Mouse (Mus musculus) forebrain, embryonic 15.5 days (tissue): ENCODE results near the gene Slc26a8. TPM values are rescaled to one million over a fixed set of nuclear protein-coding genes. Genes with fewer than 3 reads are reported as not detected.

ENCODE experiments used
- ATAC-seq: fragments of 200-750 bp; cut with Nextera tagmentation; replicated peaks from 2 replicates; pipeline ENCODE4 v1.8.0; 2017; ENCODE audit warnings: mild to moderate bottlenecking, moderate TSS enrichment, moderate library complexity
- H3K27ac ChIP-seq: fragments of 300-500 bp; sonication (generic); replicated peaks from 2 replicates; pipeline ENCODE4 v1.5.1; 2015; ENCODE audit warnings: mild to moderate bottlenecking, inconsistent platforms
- H3K27me3 ChIP-seq: fragments of 300-500 bp; sonication (generic); 2 replicates; pipeline ENCODE4 v1.6.1; 2015; ENCODE audit warnings: inconsistent platforms
- H3K36me3 ChIP-seq: fragments of 300-500 bp; sonication (generic); 2 replicates; pipeline ENCODE4 v1.6.1; 2015; ENCODE audit warnings: mild to moderate bottlenecking, inconsistent platforms
- H3K4me1 ChIP-seq: fragments of 300-500 bp; sonication (generic); 2 replicates; pipeline ENCODE4 v1.6.1; 2015; ENCODE audit warnings: inconsistent platforms
- H3K4me2 ChIP-seq: fragments of 300-500 bp; sonication (generic); replicated peaks from 2 replicates; pipeline ENCODE4 v1.6.1; 2015; ENCODE audit warnings: mild to moderate bottlenecking, inconsistent platforms
- H3K4me3 ChIP-seq: fragments of 300-500 bp; sonication (generic); 2 replicates; pipeline ENCODE4 v1.5.1; 2015; ENCODE audit warnings: mild to moderate bottlenecking, inconsistent platforms
- H3K9ac ChIP-seq: fragments of 300-500 bp; sonication (generic); replicated peaks from 2 replicates; pipeline ENCODE4 v1.6.1; 2015; ENCODE audit warnings: mild to moderate bottlenecking, inconsistent platforms
- H3K9me3 ChIP-seq: fragments of 300-500 bp; sonication (generic); 2 replicates; pipeline ENCODE4 v1.6.1; 2016; ENCODE audit warnings: inconsistent platforms
- WGBS: fragments of 180-500 bp; shearing (Covaris S2); methylation state at CpG from one replicate; pipeline ENCODE4 v1.1.7; 2015; ENCODE audit warnings: mixed read lengths; 5-methylcytosine and 5-hydroxymethylcytosine counted together
- polyA plus RNA-seq: library from polyadenylated mRNA; unstranded; fragments of >200 nt; fragmentation: Nextera tagmentation; extraction: Ambion mirVana; gene quantifications from 2 replicates; pipeline ENCODE4 v1.2.1, GENCODE M21; 2015

Slc26a8 gene
- polyA plus RNA-seq, 1 experiment from 2014 or later = 1.7 TPM

- no peak overlapping the region for H3K27ac ChIP-seq
- H3K4me2 ChIP-seq = no peak overlapping the region
- 88% methylated on average over 2 of the region's 2 CpGs for WGBS
- no peak overlapping the region for H3K4me3 ChIP-seq
- no peak for ATAC-seq
- no peaks in the 10 kb centered on the region for H3K9me3 ChIP-seq
- H3K36me3 ChIP-seq = peaks cover 16% of the 10 kb centered on the region
- H3K4me1 ChIP-seq = peaks cover 5% of the 10 kb centered on the region; the same call in 1 of the 2 replicates
- H3K27me3 ChIP-seq = no peaks in the 10 kb centered on the region
- H3K9ac ChIP-seq = no peak overlapping the region
Observed at GRCm38 (mm10) chr17:28612603-28613002, 77.4 kb downstream of the Slc26a8 start.

DNA sequence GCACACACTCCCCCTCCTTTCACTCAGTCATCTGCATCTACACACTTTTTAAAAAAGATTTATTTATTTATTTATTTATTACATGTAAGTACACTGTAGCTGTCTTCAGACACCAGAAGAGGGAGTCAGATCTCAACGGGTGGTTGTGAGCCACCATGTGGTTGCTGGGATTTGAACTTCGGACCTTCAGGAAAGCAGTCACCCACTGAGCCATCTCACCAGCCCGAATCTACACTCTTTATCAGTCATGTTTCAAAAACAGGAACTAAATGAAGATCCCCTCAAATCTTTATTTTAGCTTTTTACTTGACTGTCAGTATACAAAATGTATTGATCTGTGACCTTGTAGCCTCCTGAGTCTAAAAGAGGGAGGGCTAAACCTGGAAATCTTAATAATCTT is 80.5 kb downstream of the Slc26a8 start:
- Histone ChIP-seq H3K4me2 (no peak overlapping the region), H3K4me3 (no peak overlapping the region), H3K27ac (no peak overlapping the region), H3K36me3 (peaks cover 38% of the 10 kb centered on the region), H3K9ac (no peak overlapping the region), H3K4me1 (no peaks in the 10 kb centered on the region), H3K27me3 (no peaks in the 10 kb centered on the region), H3K9me3 (no peaks in the 10 kb centered on the region)
- no peak for ATAC-seq
- 90% methylated on average over 3 of the region's 3 CpGs for WGBS

DNA sequence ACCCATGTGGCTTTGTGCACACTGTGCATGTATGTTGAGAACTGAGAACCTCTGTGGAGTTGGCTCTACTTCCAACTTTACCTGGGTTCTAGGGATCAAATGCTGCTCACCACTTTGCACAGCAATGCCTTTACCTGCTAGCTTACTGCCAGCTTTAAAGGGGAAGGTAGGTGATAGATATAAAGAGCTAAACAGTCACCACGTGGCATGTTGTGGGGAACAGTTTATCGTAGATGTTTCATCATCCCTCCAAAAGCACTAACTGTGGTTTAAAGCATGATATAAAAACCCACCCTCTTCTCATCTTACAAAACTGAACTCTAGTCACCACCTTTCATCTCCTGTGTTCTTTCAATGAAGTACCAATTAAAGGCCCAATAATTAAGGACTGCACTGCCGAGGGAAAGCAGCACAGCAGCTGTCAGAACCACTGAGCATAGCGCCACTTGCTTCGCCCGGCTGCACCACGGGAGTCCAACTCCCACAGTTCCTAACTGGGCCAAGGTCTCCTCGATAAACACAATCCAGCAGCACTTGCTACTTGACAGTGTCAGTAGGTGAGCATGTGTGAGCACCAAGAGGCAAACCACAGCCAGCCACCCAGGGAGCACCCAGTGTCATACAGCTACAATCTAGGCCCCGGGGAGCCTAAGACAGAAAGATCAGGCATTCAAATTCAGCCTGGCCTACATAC is 88.3 kb downstream of the Slc26a8 start:
- no peak for ATAC-seq
- H3K9me3 ChIP-seq = no peaks in the 10 kb centered on the region
- no peak overlapping the region for H3K4me2 ChIP-seq
- peaks cover 91% of the 10 kb centered on the region for H3K36me3 ChIP-seq
- no peaks in the 10 kb centered on the region for H3K27me3 ChIP-seq
- no peak overlapping the region for H3K4me3 ChIP-seq
- no peaks in the 10 kb centered on the region for H3K4me1 ChIP-seq
- H3K27ac ChIP-seq = no peak overlapping the region
- 64% methylated on average over 9 of the region's 9 CpGs for WGBS
- H3K9ac ChIP-seq = no peak overlapping the region

- Histone ChIP-seq H3K9ac (no peak overlapping the region), H3K9me3 (no peaks in the 10 kb centered on the region), H3K4me2 (no peak overlapping the region), H3K36me3 (peaks cover 91% of the 10 kb centered on the region), H3K4me1 (no peaks in the 10 kb centered on the region), H3K27me3 (no peaks in the 10 kb centered on the region), H3K4me3 (no peak overlapping the region), H3K27ac (no peak overlapping the region)
- no peak for ATAC-seq
- WGBS = 84% methylated on average over 5 of the region's 5 CpGs
Observed at GRCm38 (mm10) chr17:28600780-28601179, 89.3 kb downstream of the Slc26a8 start.

GRCm38 (mm10) chr17:28593965-28594364 is 96.1 kb downstream of the Slc26a8 start:
- 75% methylated on average over 4 of the region's 4 CpGs for WGBS
- no peak for ATAC-seq
- Histone ChIP-seq H3K4me3 (no peak overlapping the region), H3K9me3 (no peaks in the 10 kb centered on the region), H3K27me3 (no peaks in the 10 kb centered on the region), H3K9ac (no peak overlapping the region), H3K4me1 (no peaks in the 10 kb centered on the region), H3K36me3 (peaks cover 85% of the 10 kb centered on the region), H3K4me2 (no peak overlapping the region), H3K27ac (no peak overlapping the region)

DNA sequence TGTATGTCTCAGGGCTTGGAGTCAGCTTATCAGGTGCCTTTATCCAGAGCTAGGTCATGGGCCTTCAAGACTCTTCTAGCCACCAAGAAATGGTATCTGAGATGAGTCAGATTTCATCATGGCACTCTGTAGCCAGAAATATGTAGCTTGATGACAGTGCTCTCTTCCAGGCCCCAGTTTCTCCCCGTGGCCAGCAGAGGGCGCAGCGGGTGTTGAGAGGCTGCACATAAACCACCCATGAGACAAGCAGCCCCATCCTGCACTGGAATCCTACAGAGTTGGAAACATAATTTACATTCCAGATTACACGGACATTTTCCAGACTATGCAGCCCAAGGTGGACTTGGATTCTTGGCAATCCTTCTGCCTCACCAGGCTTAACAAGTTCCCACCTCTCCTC is 97.0 kb downstream of the Slc26a8 start:
- Histone ChIP-seq H3K4me2 (no peak overlapping the region), H3K27me3 (no peaks in the 10 kb centered on the region), H3K27ac (no peak overlapping the region), H3K9me3 (no peaks in the 10 kb centered on the region), H3K36me3 (peaks cover 87% of the 10 kb centered on the region), H3K4me3 (no peak overlapping the region), H3K9ac (no peak overlapping the region), H3K4me1 (no peaks in the 10 kb centered on the region)
- 17% methylated on average over 4 of the region's 4 CpGs for WGBS
- ATAC-seq = no peak

DNA sequence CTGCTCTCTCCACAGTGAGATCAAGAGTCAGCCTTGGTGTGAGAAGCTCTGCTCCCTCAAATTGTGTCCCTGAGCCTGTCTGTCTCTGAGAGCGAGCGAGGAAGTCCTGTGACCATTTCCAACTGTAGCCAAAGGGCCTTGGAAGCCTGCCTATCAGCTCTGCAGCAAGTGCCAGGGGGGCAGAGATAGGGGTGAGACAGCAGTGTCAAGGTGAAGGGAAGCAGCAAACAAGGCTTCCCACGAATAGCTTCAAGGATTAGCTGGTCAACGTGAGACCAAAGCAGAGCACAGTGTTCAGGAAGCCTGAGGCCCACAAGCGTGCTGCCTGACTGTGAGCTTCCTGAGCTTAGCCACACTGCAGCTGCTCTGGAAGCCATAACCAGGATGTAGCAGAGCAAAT is 98.6 kb downstream of the Slc26a8 start:
- Histone ChIP-seq H3K4me2 (no peak overlapping the region), H3K4me3 (no peak overlapping the region), H3K4me1 (no peaks in the 10 kb centered on the region), H3K9me3 (no peaks in the 10 kb centered on the region), H3K27me3 (no peaks in the 10 kb centered on the region), H3K9ac (no peak overlapping the region), H3K36me3 (peaks cover 77% of the 10 kb centered on the region), H3K27ac (no peak overlapping the region)
- ATAC-seq = no peak
- 93% methylated on average over 5 of the region's 5 CpGs for WGBS

- Histone ChIP-seq H3K9ac (no peak overlapping the region), H3K4me1 (no peaks in the 10 kb centered on the region), H3K4me3 (no peak overlapping the region), H3K36me3 (peaks cover 68% of the 10 kb centered on the region), H3K27ac (no peak overlapping the region), H3K4me2 (no peak overlapping the region), H3K9me3 (no peaks in the 10 kb centered on the region), H3K27me3 (no peaks in the 10 kb centered on the region)
- ATAC-seq = no peak
- 91% methylated on average over 3 of the region's 3 CpGs for whole genome bisulfite sequencing
Observed at GRCm38 (mm10) chr17:28590596-28590995, 99.4 kb downstream of the Slc26a8 start.

DNA sequence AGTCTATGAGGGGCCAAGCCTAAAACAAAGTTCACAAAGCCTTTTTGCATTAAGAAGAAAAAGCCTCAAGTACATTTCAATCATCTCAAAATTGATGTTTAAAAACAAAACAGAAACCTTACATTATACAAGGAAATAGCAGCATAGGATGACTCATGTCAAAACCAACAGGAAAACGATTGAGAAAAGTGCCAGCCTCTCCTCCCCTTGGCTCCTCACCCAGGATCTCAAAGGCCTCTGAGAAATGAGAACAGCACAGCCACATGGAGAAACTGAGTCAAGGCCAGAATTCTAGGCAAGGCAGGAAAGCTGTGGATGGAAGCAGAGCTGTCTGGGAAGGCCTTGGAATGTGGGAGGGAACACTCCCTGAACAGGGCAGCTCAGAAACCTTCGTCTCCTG is 101.4 kb downstream of the Slc26a8 start:
- WGBS = 66% methylated on average over 2 of the region's 2 CpGs
- Histone ChIP-seq H3K27me3 (no peaks in the 10 kb centered on the region), H3K27ac (no peak overlapping the region), H3K4me1 (no peaks in the 10 kb centered on the region), H3K4me3 (no peak overlapping the region), H3K36me3 (peaks cover 56% of the 10 kb centered on the region), H3K9me3 (no peaks in the 10 kb centered on the region), H3K4me2 (no peak overlapping the region), H3K9ac (no peak overlapping the region)
- no peak for ATAC-seq

Other genes with a start within 250 kb of the Slc26a8 start
- gene Fkbp5, start 172.7 kb downstream of the Slc26a8 start, polyA plus RNA-seq = 32.8 and 34.6 TPM in 2 replicates
- not detected in 2 replicates for gene Armc12, start 159.4 kb downstream of the Slc26a8 start, polyA plus RNA-seq
- gene Clpsl2, start 140.8 kb downstream of the Slc26a8 start, polyA plus RNA-seq = not detected in 2 replicates
- gene Clps, start 129.5 kb downstream of the Slc26a8 start, polyA plus RNA-seq = not detected in 2 replicates
- 5.3 and 6.2 TPM in 2 replicates for gene Lhfpl5, start 114.6 kb downstream of the Slc26a8 start, polyA plus RNA-seq
- 103 and 112 TPM in 2 replicates for gene Srpk1, start 67.5 kb downstream of the Slc26a8 start, polyA plus RNA-seq
- gene Mapk14, start 1.1 kb upstream of the Slc26a8 start, polyA plus RNA-seq = 29.2 and 30.7 TPM in 2 replicates
- gene AC170998.1, start 35.9 kb upstream of the Slc26a8 start, polyA plus RNA-seq = 2.3 and 2.6 TPM in 2 replicates
- 0.33 and 0.85 TPM in 2 replicates for gene Mapk13, start 79.1 kb upstream of the Slc26a8 start, polyA plus RNA-seq
- 8.0 TPM in 2 replicates for gene Brpf3, start 110.9 kb upstream of the Slc26a8 start, polyA plus RNA-seq
- gene Pnpla1, start 168.2 kb upstream of the Slc26a8 start, polyA plus RNA-seq = not detected in 2 replicates
- gene 4930539E08Rik, start 225.1 kb upstream of the Slc26a8 start, polyA plus RNA-seq = 0.51 and 0.67 TPM in 2 replicates